Mouse (Mus musculus) adrenal gland, adult 2 months (tissue): ENCODE measurements around the gene Il22ra1. TPM values are rescaled to one million over a fixed set of nuclear protein-coding genes. Genes with fewer than 3 reads are reported as not detected.
A peak's percentile ranks its signal among the peaks of the same experiment; 100 is the strongest.
"Not testable (repeated sequence)": the region's sequence is repeated elsewhere in the genome, so short reads cannot be mapped to it uniquely, and the experiment has no call there.

Experiments used
- DNase-seq: peaks from one replicate; pipeline ENCODE4 v3.0.0; 2021
- long read RNA-seq: library from polyadenylated mRNA; stranded (forward); transcript quantifications from one replicate; pipeline ENCODE4 v2.0.0, GENCODE M21; 2021
- polyA plus RNA-seq: library from polyadenylated mRNA; depleted of rRNA; stranded (reverse); fragments of >200 nt; gene quantifications from 2 replicates; pipeline ENCODE4 v1.2.3, GENCODE M21; 2012; rRNA removed
- total RNA-seq, 2 experiments: library from RNA; stranded (reverse); gene quantifications; 2 replicates each; pipeline ENCODE4 v1.2.3; 2021

Il22ra1 gene
- total RNA-seq, result under 1 TPM; 0.43 to 0.59 TPM
- polyA plus RNA-seq, result 1.2 and 1.4 TPM in 2 replicates
- long read RNA-seq, result 0 reads

DNA sequence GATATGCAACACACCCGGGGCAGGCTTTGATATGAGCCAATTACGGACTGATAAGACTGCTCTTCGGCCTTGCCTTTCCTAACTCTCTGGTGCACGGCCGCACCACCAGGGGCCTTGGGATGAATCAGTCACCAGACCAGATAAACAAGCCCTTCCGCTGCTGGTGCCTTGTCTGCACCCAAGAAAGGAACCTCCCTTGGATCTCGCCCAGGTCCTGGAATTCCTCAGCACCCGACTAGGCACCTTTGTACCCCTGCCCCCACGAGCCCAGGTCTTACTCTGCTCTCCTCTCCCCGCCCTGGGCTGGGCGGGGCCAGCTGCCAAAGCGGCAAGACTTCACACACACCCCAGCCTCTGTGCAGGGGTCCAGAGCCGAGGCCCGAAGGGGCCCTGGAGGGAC is at the start of gene Il22ra1:
Gene Il22ra1 (plus strand): TSS at position 356 of the 400 bp plus-strand sequence.
- DNase-seq, result peak; percentile 82

DNA sequence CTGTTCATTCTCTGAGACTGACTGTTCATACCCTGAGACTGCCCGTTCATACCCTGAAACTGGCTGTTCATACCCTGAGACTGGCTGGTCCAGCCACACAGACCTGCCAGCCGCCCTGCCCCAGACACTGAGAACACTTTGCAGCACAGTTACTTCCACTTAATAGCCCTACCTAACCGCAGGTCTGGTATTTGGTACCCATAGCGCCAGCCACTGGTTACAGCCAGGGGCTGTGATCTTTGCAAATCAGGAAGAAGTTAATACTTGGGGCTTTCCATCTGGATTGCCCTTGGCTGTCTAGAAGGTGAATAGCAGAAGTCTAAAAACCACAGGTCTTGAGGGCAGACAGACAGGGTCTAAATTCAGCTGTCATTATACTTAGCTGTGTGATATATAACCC is 48.7 kb upstream of the Il22ra1 start:
- no peak for DNase-seq

DNA sequence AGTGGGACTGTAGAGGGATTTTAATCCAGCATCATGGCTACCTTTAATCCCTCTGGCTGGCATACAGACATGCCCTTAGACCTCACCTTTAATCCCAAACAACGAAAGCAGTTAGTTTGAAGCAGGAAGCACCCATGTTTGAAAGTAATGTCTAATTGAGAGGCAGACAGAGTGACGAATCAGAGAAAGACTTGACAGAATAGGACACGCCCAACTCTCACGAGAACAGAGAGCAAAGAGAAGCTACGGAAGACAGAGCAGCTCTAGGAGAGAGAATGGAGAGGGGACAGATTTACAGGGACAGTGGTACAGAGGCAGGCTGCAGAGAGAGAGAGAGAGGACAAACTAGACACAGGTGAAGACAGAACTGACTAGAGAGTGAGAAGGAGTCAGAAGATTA is 46.2 kb upstream of the Il22ra1 start:
- DNase-seq, result no peak

DNA sequence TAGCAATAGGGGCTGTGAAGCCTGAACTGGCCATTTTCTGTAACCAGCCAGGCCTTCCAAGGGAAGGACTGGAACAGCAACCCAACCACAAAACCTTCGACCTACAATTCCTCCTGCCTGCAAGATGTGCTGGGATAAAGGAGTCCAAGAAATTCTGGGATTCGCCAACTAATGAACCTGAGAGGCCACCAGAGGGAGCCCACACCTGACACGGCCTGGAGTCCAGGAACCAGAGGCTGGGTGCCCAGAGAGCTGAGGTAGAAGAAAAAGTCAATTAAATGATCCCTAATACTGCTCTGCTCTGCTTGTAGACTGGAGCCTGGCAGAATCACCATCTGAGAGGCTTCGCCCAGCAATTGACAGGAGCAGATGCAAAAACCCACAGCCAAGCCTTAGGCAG is 44.4 kb upstream of the Il22ra1 start:
- DNase-seq, result peak; percentile 36

DNA sequence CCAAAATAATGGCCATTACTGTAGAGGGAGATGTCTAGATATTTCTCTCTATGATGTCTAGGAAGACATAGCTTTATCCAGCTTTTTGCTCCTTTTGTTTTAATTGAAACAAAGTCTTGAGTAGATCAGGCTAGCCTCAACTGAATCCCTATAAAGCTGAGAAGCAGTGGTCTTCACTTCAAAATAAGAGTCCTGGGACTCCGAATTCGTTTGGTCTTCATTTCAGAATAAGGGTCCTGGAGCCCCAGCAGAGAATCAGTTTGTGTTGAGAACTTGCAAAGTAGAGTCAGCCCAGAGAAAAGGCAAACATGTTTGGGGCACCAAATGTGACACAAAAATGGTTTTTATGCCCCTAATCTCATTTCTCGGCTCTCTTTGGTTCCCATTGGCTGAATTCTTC is 43.2 kb upstream of the Il22ra1 start:
- DNase-seq, result no peak

DNA sequence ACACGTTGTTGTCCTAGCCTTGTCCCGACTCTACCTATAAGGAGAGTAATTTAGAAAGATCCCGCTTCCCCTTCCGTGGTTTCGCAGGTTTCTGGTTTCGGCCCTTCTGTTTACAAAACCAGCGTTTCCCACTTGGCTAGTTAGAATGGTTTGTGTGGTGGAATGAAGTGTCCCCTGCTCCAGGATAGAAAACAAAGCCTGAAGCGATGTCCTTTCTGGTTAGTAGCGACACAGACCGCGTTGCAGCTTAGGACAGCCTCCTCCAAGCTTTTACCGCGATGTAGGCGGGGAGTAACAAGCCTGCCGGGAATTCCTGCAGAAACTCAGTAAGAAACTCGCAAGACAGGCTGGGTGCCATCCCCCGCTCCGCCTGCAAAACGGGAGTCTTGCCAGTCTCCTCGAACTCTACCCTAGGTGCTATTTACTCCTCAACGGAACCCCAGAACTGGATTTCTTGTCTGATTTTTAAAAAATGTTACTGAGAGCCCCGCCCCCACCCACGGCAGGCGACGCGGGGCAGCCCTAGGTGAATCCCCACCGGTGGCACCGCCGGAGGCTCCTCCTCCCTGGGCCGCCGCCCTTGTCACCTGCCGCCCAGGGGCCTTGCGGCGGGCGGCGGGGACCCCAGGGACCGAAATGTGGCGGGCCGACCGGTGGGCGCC is 41.9 kb upstream of the Il22ra1 start, which contains the start of gene Ifnlr1:
Gene Ifnlr1 (plus strand): TSS at position 382 of the 662 bp plus-strand sequence.
- DNase-seq, result peak; percentile 59

DNA sequence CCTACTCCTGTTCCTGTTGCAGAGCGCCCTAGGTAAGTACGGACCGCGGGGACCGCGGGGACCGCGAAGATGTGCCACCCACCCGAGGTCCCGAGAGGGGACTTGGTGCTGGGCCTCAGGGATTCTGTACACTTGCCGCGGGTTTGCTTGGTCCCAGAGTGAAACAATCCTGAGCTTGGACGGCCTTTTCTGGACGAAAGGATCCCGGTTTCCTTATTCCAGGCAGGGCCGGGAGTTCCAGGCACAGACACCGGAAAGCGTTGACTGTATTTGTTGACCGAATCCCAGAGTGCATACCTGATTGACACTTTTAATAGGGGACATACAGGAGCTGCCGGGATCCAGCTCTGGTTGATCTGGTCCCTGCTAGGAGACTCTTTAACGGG is 41.4 kb upstream of the Il22ra1 start:
- no peak for DNase-seq

DNA sequence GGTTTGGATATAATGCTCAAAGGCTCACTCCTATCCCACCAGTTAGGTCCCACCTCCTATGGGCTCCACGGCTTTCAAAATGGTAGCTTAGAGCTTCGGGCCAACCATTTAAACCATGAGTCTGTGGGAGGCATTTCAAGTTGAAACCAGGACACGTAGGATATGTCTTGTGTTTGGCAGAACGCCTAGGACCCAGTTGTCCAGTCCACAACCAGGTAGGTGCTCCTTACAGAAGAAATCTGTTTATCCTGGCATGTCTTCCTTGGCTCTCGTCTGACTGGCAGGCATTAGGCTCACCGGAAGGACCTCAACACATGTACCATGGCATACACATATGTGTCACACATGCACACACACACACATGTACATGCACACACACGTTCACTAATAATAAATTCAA is 38.2 kb upstream of the Il22ra1 start:
- no peak for DNase-seq

DNA sequence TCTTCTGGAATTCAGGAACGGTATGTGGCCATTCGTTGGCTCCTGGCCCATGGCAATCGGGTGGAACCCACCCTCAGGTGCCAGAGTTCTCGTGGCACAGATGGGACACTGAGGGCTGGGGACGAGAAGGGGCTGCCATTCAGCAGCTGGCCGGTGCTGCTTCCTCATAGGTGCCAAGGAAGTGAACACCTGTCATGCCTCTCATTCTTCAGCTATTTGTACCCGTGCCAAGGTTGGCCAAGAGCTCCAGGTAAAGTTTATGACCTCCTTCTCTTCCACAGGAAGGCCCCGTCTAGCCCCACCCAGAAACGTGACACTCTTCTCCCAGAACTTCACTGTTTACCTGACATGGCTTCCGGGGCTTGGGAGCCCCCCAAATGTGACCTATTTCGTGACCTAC is 37.7 kb upstream of the Il22ra1 start:
- no peak for DNase-seq

DNA sequence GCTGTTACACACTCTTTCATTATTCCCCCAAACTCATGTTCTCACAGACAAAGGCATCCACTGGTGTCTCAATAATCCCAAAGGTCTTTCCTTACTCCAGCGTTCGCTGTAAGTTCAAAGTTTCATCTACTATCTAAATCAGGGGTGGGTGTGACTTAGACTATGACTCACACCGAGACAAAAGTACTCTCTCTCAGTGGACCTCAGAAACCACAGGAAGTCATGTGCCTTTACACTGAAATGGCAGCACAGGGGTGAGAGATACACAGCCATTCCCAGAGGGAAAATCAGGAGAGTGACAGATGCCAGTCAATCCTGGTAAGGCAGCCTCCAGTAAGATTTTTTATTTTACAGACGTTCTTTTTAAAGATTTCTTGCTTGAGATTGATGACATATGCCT is 35.1 kb upstream of the Il22ra1 start:
- DNase-seq, result no peak

DNA sequence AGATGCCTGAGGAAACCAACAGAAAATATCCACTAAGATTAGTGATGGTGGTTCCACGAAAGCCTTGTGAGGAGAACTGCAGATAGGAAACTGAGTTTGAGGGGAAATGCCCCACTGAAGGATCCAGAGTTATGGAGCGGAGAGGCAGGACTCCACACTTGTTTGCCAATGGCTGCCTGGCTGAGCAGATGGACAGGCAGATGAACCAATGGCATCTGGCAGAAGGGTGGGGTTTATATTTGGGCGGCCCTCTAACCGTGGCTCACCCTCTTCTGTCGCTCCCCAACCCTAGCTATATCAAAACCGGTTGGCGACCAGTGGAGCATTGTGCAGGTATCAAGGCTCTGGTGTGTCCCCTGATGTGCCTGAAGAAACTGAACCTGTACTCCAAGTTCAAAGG is 29.5 kb upstream of the Il22ra1 start:
- DNase-seq, result no peak

DNA sequence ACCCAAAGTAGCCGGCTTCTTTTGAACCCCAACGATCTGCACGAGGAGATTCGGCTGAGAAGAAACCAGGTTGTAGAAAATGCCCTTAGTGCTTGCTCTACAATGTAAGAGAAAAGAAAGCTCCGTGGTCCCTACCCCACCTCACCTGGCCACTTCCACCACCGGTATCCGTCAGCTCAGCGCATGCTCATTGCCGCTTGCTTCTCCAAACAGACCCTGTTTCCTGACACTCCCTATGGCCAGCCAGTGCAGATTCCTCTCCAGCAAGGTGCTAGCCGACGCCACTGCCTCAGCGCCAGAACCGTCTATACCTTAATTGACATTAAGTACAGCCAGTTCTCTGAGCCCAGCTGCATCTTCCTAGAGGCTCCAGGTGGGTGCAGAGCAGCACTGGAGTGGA is 24.5 kb upstream of the Il22ra1 start:
- DNase-seq, result no peak

DNA sequence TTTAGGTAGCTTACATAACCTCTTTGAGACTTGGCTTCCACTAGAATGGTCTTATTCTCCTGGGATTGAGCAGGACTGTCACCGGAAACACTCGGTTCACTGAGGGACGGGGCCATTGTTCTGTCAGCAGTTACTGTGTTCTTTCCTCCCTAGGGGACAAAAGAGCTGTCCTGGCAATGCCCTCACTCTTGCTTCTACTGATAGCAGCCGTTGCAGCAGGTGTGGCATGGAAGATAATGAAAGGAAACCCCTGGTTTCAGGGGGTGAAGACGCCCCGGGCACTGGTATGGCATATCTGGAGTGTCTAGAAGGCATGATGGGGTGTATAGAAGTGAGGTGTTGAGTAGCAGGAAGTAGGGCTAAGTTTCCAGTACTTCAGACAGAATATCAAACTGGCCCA is 24.0 kb upstream of the Il22ra1 start:
- no peak for DNase-seq

DNA sequence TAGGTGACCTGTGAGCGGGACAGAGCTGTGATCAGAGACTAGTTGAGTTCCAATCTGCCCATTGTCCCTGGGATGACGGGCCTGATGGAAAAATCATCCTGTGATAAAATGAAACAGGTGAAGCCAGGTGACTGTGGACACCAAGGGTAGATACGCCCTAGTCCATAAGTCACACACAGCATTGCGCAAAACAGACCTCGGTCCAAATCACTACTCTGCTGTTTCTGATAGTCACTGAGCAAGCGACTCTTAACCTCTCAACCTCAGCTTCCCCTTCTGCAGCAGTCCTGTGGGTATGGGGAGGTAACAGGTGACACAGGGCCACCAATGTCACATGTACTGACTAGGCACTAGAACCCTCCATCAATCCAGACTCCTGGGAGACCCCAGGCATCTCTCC is 21.9 kb upstream of the Il22ra1 start:
- no peak for DNase-seq

DNA sequence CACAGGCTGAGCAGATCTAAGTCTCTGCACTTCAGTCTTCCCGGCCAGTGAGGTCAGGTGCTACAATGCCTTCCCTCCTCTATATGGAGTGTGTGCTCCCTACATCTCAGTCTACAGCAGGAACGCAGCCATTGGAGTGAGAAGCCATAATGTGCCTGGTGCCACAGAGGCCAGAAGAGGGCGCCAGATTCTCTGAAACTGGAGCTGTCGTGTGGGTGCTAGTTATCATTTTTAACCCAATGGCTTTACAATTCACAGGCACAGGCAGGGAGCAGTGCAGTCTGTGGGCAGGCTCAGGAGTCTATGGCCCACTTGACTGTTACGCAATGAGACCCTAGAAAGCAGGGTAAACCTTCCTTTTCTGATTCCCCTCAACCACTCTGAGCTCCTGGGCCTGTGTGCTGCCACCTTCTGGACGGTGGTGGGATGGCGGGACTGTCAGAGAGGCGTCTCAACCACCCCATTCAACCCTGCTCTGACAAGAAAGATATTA is 18.9 kb upstream of the Il22ra1 start:
- peak; percentile 82 for DNase-seq

DNA sequence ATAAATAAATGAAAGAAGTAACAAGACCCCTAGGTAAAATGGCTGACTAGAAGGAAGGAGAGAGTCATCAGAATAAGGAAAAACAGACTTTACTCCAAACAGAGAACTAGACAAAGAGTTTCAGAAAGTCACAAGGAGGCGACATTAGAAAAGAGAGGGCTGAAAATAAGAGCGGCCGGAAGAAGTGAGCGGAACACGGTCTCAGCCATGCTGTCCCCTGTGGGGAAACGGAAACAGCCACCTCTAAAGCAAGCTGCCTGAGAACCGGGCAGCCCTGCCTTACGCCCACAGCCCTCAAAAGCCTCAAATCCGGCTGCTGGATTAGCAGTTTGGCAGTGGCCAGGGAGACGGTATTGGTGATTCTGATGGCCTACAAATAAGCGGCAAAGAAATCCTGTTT is 18.4 kb upstream of the Il22ra1 start:
- DNase-seq, result no peak

DNA sequence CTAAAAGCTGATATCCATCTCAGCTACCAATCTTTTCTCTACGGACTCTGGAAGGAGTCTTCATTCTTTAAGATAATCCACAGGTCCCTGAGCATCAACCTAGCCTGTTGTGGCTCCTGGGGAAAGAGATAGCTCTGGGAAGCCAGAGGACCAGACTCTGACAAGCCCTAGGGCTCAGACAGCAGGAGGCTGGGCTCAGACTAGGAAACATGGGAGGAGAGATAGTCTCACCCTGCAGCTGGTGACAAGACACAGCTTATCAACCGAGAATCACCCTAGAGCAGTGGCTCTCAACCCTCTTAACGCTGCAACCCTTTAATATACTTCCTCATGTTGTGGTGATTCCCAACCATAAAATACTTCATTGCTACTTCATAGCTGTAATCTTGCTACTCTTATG is 17.6 kb upstream of the Il22ra1 start:
- DNase-seq, result no peak

DNA sequence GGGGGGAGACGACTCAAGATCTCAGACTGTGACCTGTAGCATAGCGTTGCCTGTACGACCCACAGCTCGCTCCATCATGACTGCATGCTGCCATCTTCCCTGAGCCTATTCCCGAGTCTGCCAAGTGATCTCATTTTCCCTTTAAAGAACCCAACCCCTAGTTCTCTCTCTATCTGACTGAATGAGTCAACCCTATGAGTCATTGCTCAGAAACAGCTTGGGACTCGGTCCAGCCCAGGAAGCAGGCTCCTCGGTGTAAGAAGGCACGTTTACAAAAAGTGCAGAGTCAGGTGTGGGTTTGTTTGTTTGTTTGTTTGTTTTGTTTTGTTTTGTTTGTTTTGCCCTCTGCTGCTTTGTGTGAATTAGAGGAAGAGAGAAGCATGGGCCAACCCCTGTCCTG is 13.2 kb upstream of the Il22ra1 start:
- peak; percentile 52 for DNase-seq

DNA sequence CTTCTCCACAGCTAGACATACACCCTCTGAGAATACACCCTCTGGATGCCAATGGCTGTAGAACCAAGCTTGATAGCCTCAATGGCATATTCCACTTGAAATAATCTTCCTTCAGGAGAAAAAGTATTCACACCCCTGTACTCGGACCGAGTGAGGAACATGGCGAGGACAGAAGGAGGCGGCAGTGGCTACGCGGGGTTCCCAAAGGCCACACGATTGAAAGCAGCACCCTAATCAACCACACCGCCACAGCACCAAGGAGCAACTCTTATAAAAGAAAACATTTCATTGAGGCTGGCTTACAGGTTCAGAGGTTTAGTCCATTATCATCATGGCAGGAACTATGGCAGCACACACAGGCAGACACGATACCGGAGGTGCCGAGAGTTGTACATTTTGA is 11.5 kb upstream of the Il22ra1 start:
- DNase-seq, result not testable (repeated sequence)

DNA sequence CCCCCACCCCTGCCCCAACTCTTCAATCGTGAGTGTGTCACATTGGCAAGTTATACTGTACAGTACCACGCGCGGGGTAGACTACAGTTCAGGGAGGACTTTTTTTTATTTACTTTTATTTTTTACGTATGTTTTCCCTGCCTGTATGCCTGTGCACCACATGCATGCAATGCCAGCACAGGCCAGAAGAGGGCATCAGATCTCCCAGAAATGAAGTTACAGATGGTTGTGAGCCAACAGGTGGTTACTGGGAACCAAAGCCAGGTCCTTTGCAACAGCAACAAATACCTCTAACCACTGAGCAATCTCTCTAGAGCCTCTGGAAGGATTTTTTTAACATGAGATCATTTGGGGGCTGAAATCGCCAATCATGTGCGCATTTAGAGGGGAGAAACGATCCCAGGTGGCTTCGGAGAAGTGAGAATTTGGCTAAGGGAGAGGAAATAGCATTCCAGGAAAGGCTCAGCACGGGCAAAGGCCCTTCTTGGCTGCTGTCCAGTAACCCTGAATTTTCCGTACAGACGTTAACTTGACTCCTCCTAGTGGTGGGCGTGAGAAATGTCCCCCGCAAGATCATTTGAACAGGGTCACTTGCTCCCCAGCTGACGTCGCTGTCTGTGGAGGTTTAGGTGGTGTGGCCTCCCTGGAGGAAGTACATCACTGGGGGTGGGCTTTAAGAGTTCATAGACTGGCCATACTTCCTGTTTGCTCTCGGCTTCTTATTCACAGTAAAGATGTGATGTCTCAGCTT is 5.3 kb upstream of the Il22ra1 start:
- DNase-seq, result no peak

DNA sequence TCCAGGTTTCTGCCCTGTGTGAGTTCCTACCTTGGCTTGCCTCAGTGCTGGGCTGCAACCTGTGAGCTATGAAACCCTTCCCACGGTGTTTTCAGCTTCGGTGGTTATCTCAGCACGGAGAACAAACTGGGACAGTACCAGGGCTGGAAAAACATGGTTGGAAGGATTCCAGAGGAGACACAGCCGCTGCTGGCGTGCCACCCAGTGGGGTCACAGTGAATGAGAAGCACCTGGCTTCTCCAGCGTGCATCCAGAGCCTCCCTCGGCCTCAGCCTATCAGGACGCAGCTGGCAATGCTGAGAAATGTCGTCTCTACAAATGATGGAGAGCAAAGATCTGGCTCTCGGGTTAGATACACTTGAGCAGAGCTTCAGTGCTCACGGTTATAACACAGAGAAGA is 1.6 kb upstream of the Il22ra1 start:
- no peak for DNase-seq

DNA sequence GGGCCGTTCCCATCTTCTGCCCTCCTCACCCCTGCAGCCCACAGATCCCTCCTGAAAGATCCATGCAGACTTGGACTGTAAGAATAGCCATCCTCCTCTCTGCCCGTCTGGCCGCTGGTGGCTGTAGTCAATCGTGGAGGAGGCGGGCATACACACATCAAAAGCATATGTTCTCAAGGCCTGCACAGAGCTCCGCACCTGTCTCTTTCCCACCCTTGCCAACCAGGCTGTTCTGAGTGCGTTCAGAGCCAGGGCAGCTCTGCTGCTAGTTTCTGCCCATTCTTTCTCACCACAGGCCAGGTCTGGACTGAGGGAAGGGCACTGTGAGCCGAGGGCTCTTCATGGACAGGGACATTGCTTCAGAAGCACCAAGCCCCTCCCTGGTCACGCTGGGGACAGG is 2.2 kb downstream of the Il22ra1 start:
- DNase-seq, result no peak

DNA sequence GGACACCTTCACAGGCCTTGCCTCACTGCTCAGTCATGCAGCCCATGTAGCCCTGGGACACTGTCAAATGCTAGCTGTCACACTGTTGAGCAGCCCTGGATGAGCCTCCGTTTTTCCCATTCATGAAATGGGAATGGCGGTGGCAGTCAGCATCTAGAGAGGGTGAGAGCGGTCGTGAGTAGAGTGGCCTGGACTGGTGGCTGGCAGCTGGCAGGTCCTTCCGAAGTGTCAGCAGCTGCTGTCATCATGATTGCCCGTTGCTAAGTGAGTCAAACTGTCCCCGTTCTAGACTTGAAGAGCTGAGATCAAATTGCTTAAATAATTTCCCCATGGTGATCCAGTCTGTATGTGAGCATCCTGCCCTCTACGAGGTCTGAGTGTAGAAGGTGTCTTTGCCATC is 3.0 kb downstream of the Il22ra1 start:
- DNase-seq, result no peak

DNA sequence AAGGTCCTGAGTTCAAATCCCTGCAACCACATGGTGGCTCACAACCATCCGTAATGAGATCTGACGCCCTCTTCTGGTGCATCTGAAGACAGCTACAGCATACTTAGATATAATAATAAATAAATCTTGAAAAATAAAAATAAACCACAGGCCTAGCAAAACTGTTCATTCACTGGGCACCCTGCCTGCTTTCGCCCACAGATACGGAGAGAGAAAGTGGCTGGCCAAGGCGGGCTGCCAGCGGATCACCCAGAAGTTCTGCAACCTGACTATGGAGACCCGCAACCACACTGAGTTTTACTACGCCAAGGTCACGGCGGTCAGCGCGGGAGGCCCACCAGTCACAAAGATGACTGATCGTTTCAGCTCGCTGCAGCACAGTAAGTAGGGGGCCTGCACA is 5.9 kb downstream of the Il22ra1 start:
- no peak for DNase-seq
